Mouse (Mus musculus): ENCODE data around the gene Atp6v0d1. TPM values are rescaled to one million over a fixed set of nuclear protein-coding genes. Genes with fewer than 3 reads are reported as not detected.

Atp6v0d1 gene
- total and polyA plus RNA-seq, 3 experiments = 48.8 to 53.6 (median 51.0) TPM

DNA sequence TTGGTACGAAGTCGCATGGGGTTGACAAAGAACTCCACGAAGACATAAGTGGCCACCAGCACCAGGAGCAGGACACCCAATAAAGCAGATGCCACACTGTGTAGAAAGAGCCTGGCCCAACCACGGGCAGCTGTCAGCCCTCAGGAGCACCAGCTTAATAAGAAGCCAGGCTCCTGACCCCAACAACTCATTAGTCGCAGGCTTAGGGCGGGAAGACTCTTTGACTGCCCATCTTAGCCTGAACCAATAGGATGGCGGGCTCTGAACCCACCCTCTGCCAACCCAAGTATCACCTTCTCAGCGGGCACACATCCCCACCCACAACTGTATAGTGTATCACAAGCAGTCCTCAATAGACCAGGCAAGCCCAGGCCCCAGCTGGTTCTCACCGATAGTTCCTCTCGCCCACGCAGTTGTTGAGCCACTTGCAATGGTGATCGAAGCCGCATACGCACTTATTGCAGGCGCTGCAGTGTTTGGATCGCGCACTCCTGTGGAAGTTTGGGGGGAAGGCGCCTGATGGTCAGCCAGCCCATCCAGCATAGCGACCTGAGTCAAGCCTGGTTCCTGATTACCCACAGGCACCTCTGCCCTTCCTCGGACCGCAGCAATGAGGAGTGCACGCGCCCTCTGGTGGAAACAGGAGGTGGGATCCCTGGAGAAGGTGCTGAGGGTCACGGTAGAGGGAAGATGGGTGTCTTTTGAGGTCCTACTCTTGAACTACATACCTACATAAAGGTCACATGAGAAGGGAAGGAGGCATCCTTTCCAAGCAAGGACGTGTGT, 89.0 kb downstream of the Atp6v0d1 start (continued):
- TF ChIP-seq TBP (conservative IDR thresholded peaks at IDR 0.05; ENCODE audit: low read depth, low read length) (no peak), ZMIZ1 (IDR thresholded peaks at IDR 0.05; ENCODE audit: low read depth, low read length) (no peak), IRF4 (IDR thresholded peaks at IDR 0.05; ENCODE audit: low read depth, low read length) (no peak)

DNA sequence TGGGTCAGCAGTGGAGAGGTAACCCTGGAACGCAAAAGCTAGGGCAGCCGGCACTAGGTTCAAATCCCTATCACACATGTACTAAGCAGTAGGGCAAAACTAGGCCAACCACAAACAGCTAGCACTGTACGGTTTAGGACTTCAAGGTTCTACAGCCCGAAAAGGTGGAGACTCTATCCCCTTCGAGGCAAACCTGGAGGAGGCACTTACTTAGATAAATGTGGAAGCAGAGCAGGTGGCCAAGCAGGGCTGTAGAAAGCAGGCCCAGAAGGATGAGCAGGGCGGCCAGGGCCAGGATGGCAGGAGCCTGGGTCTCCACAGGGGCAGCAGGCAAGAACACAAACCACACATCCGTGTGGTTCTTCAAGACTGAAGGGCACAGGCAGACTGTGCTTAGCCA, 89.7 kb downstream of the Atp6v0d1 start:
- H3K27ac ChIP-seq (ENCODE audit: insufficient read depth, low read depth) = no peak overlapping the region
- in situ Hi-C loops (cut with MboI; ENCODE audit: low pct_ligation_motif_present, low pct_unique_long_range_greater_than_20kb, low sequenced_read_pairs) (loop anchor here (10.0 kb wide), 1 partner anchor 111 kb away; no protein-coding TSS in a partner anchor), dilution Hi-C loops (cut with MboI; ENCODE audit: extremely low pct_ligation_motif_present, extremely low pct_unique_long_range_greater_than_20kb, low sequenced_read_pairs) (no loop called here)
- H3K27me3 ChIP-seq (replicated peaks) = no peaks in the 10 kb centered on the region
- H3K4me1 ChIP-seq (ENCODE audit: control insufficient read depth in 1 of 2, insufficient read depth in 2 of 2) = no peaks in the 10 kb centered on the region
- no peak for DNase-seq (ENCODE audit: extremely low read depth)
- no peak for TF ChIP-seq MAZ (IDR thresholded peaks at IDR 0.05; ENCODE audit: low read depth, low read length)
- no peak for TF ChIP-seq E2F4 (IDR thresholded peaks at IDR 0.05; ENCODE audit: insufficient replicate concordance, low read depth, low read length)
- TF ChIP-seq ZKSCAN1 (IDR thresholded peaks at IDR 0.05; ENCODE audit: borderline replicate concordance, low read depth, low read length) = no peak
- TF ChIP-seq TBP (conservative IDR thresholded peaks at IDR 0.05; ENCODE audit: low read depth, low read length) = no peak
- TF ChIP-seq MEF2A (IDR thresholded peaks at IDR 0.05; ENCODE audit: borderline replicate concordance, low read depth, low read length) = no peak
- TF ChIP-seq UBTF (IDR thresholded peaks at IDR 0.05; ENCODE audit: low read depth, low read length) = no peak
- no peak for TF ChIP-seq MXI1 (IDR thresholded peaks at IDR 0.05; ENCODE audit: low read depth, low read length)
- TF ChIP-seq BHLHE40 (IDR thresholded peaks at IDR 0.05; ENCODE audit: low read depth, low read length) = no peak
- no peak for TF ChIP-seq MAX (IDR thresholded peaks at IDR 0.05; ENCODE audit: low read length)
- no peak for TF ChIP-seq JUND (conservative IDR thresholded peaks at IDR 0.05; ENCODE audit: low read depth, low read length)
- no peak for TF ChIP-seq PAX5 (IDR thresholded peaks at IDR 0.05; ENCODE audit: low read length)
- TF ChIP-seq CHD2 (IDR thresholded peaks at IDR 0.05; ENCODE audit: low read length) = no peak
- TF ChIP-seq GABPA (IDR thresholded peaks at IDR 0.05; ENCODE audit: insufficient replicate concordance, low read depth, low read length) = no peak
- no peak for TF ChIP-seq MAFK (IDR thresholded peaks at IDR 0.05; ENCODE audit: insufficient replicate concordance, low read length)
- TF ChIP-seq ELF1 (IDR thresholded peaks at IDR 0.05; ENCODE audit: low read depth, low read length) = no peak
- TF ChIP-seq NRF1 (IDR thresholded peaks at IDR 0.05; ENCODE audit: low read depth, low read length) = no peak
- TF ChIP-seq SIN3A (IDR thresholded peaks at IDR 0.05; ENCODE audit: low read length) = no peak
- no peak for TF ChIP-seq KAT2A (IDR thresholded peaks at IDR 0.05; ENCODE audit: insufficient replicate concordance, low read length)
- TF ChIP-seq ETS1 (conservative IDR thresholded peaks at IDR 0.05; ENCODE audit: low read depth, low read length) = no peak
- peaks cover 0 to 27% of the 10 kb centered on the region in 2 experiments for H3K36me3 ChIP-seq (replicated peaks in 1 of 2; ENCODE audit: control insufficient read depth in 1 of 2, insufficient read depth in 1 of 2, low read length in 1 of 2)
- H3K79me2 ChIP-seq (replicated peaks; ENCODE audit: control insufficient read depth, extremely low read depth, insufficient read depth, poor library complexity, severe bottlenecking) = no peaks in the 10 kb centered on the region
- H3K9ac ChIP-seq (ENCODE audit: insufficient read depth, low read depth) = no peak overlapping the region
- no peaks in the 10 kb centered on the region for H3K9me3 ChIP-seq (replicated peaks; ENCODE audit: low read length)
- H3K4me2 ChIP-seq (ENCODE audit: insufficient read depth, low read depth, poor library complexity, severe bottlenecking) = no peak overlapping the region
- no peak overlapping the region for H3K4me3 ChIP-seq (replicated peaks in 1 of 3; ENCODE audit: low read depth in 2 of 3, low read length in 2 of 3, poor library complexity in 1 of 3)
